ENCODE assay signal across 9 mouse cellular contexts in genomic region chrX:155098024-155098423, GRCm38 (mm10). TPM values are rescaled to one million over a fixed set of nuclear protein-coding genes. Genes with fewer than 3 reads are reported as not detected.
DNase-seq lines count a peak whose midpoint lies in the region; ATAC-seq and TF ChIP-seq lines count a peak whose summit lies in the region.
"Had no signal": no experiment of that assay in that cellular context is flagged by ENCODE, and none has a peak within 500 bp of the region (broad histone marks: within the 10 kb centered on the region; RNA-seq: fewer than 3 reads in every experiment).

No protein-coding gene starts in this region.

- H3K4me2 ChIP-seq in lung, postnatal 0 days (replicated peaks; ENCODE audit: low read depth, low read length) = no peak overlapping the region
- H3K4me2 ChIP-seq in liver, embryonic 12.5 days = no peak overlapping the region

- no peak overlapping the region for H3K27ac ChIP-seq in lung, postnatal 0 days (ENCODE audit: low read length)
- H3K27ac ChIP-seq in liver, embryonic 12.5 days = no peak overlapping the region

- H3K9ac ChIP-seq in lung, postnatal 0 days (replicated peaks; ENCODE audit: low read depth) = no peak overlapping the region
- H3K9ac ChIP-seq in liver, embryonic 12.5 days = no peak overlapping the region

- no peak overlapping the region for H3K4me3 ChIP-seq in lung, postnatal 0 days (ENCODE audit: low read depth, low read length)
- H3K4me3 ChIP-seq in liver, embryonic 12.5 days = no peak overlapping the region

- H3K9me3 ChIP-seq in lung, postnatal 0 days (ENCODE audit: low read length) = no peaks in the 10 kb centered on the region
- no peaks in the 10 kb centered on the region for H3K9me3 ChIP-seq in liver, embryonic 12.5 days (replicated peaks)

- H3K4me1 ChIP-seq in lung, postnatal 0 days (ENCODE audit: insufficient read depth, low read depth, low read length) = no peaks in the 10 kb centered on the region
- H3K4me1 ChIP-seq in liver, embryonic 12.5 days = no peaks in the 10 kb centered on the region

- peak; percentile 0 to 30 for DNase-seq in frontal cortex, postnatal 36 days (ENCODE audit: low spot score in 2 of 2)
- no peak for DNase-seq in frontal cortex, postnatal 10 days (ENCODE audit: low spot score in 2 of 2)
- peak; percentile 12 for DNase-seq in lung, postnatal 0 days (ENCODE audit: low spot score)
- DNase-seq in lung, postnatal 4 days = no peak
- peak; percentile 6 for DNase-seq in mesoderm, embryonic 11.5 days (ENCODE audit: low read depth, low spot score)
- DNase-seq in thymus, postnatal 4 days = no peak

- no peaks in the 10 kb centered on the region for H3K27me3 ChIP-seq in lung, postnatal 0 days (replicated peaks; ENCODE audit: insufficient read depth, low read length)
- no peaks in the 10 kb centered on the region for H3K27me3 ChIP-seq in liver, embryonic 12.5 days (replicated peaks)

- peak; percentile 54 for TF ChIP-seq CTCF in lung, postnatal 0 days (IDR thresholded peaks at IDR 0.05)

- H3K36me3 ChIP-seq in lung, postnatal 0 days (ENCODE audit: insufficient read depth, low read length) = no peaks in the 10 kb centered on the region
- H3K36me3 ChIP-seq in liver, embryonic 12.5 days = no peaks in the 10 kb centered on the region

- ATAC-seq in lung, postnatal 0 days = no peak
- ATAC-seq in common myeloid progenitor, adult 5-6 weeks (replicated peaks; ENCODE audit: low read depth, poor library complexity, severe bottlenecking) = 0 out of 2 replicates have a peak, but pooled peaks have one; percentile 52
- no peak for ATAC-seq in liver, embryonic 12.5 days

- no peak for TF ChIP-seq EP300 in lung, postnatal 0 days (IDR thresholded peaks at IDR 0.05)

RNA-seq across cellular contexts. Expression of gene Magea2, which starts 4.6 kb away (rescaled TPM):
- polyA plus RNA-seq in lung, postnatal 0 days (2015; fragmentation: Nextera tagmentation; extraction: Ambion mirVana) = not detected in 2 replicates
- total RNA-seq in common myeloid progenitor, adult 5-6 weeks (2017) = not detected in 2 replicates
- polyA plus RNA-seq in liver, embryonic 12.5 days (2016; fragmentation: Nextera tagmentation; extraction: Ambion mirVana) = not detected in 2 replicates
- polyA plus RNA-seq: heart, embryonic 14.5 days had no signal

RNA-seq across cellular contexts. Expression of gene Magea1, which starts 8.4 kb away (rescaled TPM):
- not detected in 2 replicates for polyA plus RNA-seq in lung, postnatal 0 days (2015; fragmentation: Nextera tagmentation; extraction: Ambion mirVana)
- total RNA-seq in common myeloid progenitor, adult 5-6 weeks (2017) = not detected in 2 replicates
- polyA plus RNA-seq in liver, embryonic 12.5 days (2016; fragmentation: Nextera tagmentation; extraction: Ambion mirVana) = not detected in 2 replicates
- polyA plus RNA-seq: heart, embryonic 14.5 days had no signal

RNA-seq across cellular contexts. Expression of gene Cldn34b2, which starts 30.2 kb away (rescaled TPM):
- polyA plus RNA-seq in lung, postnatal 0 days (2015; fragmentation: Nextera tagmentation; extraction: Ambion mirVana) = not detected in 2 replicates
- not detected in 2 replicates for total RNA-seq in common myeloid progenitor, adult 5-6 weeks (2017)
- polyA plus RNA-seq in liver, embryonic 12.5 days (2016; fragmentation: Nextera tagmentation; extraction: Ambion mirVana) = not detected in 2 replicates
- polyA plus RNA-seq: heart, embryonic 14.5 days had no signal

RNA-seq across cellular contexts. Expression of gene Magea5, which starts 35.1 kb away (rescaled TPM):
- not detected in 2 replicates for polyA plus RNA-seq in lung, postnatal 0 days (2015; fragmentation: Nextera tagmentation; extraction: Ambion mirVana)
- not detected in 2 replicates for total RNA-seq in common myeloid progenitor, adult 5-6 weeks (2017)
- polyA plus RNA-seq in liver, embryonic 12.5 days (2016; fragmentation: Nextera tagmentation; extraction: Ambion mirVana) = not detected in 2 replicates
- polyA plus RNA-seq: heart, embryonic 14.5 days had no signal

Comparison
In these comparisons a context has a peak if more than half of its experiments do, and no peak if none do; other contexts are left out.
1. DNase-seq: peak in frontal cortex, postnatal 36 days (2 of 2), lung, postnatal 0 days (single experiment) and mesoderm, embryonic 11.5 days (single experiment); none in frontal cortex, postnatal 10 days (0 of 2), lung, postnatal 4 days (0 of 2) and thymus, postnatal 4 days (single experiment).